Mouse (Mus musculus) liver, postnatal 0 days (tissue): Measurements from ENCODE around the gene Cyp11a1.

Source experiments
- CTCF ChIP-seq: sonication (generic); IDR thresholded peaks from 2 replicates; pipeline ENCODE4 v1.5.1; 2016; ENCODE audit warnings: antibody characterized with exemption, low read depth
- EP300 ChIP-seq: IDR thresholded peaks from 2 replicates; pipeline ENCODE4 v1.6.1; 2016; ENCODE audit warnings: antibody characterized with exemption, low read depth, mild to moderate bottlenecking

DNA sequence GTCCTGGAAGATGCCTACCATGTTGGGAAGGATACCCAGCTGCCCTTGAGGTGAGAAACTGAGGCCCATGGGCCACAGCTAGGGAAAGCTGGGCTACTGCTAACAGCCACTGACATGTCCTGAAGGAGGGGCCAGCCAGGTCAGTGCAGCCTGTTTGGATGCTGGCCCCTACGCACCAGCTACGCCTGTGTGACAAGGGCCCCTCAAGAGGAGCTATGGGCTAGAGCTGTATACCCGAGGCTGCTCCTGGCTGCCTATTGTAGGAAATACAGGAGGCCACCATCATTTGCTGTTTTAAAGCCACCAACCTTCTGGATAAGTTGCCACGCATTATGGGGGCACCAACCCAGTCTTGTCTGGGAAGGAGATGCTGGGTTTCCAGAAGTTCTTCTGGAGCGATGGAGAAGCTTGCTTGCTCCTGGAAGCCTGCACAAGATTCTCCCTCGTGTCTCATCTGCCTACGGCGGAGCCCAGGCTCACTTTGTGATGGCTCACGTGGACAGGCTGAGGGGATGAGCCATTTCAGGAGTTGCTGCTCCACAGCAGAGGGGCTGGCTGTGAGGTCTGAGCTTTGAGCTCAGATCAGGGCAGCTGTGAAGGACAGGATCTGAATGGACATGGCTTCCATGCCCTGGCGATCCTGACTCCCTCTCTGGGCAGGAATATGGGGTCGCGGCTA is 2.3 kb downstream of the Cyp11a1 start:
- TF ChIP-seq CTCF (no peak), EP300 (no peak)
